Mouse (Mus musculus) urinary bladder, adult 18-20 months (tissue): ENCODE results near the gene Pitpnc1.
"Not testable (repeated sequence)": the region's sequence is repeated elsewhere in the genome, so short reads cannot be mapped to it uniquely, and the experiment has no call there.

Experiments
- DNase-seq, 2 experiments: peaks; one replicate each; pipeline ENCODE4 v3.0.0; 2022; ENCODE audit warnings: low spot score in 2 of 2, mixed read lengths in 2 of 2

Gene Pitpnc1

GRCm38 (mm10) chr11:107470521-107471041, at the start of gene Pitpnc1:
Pitpnc1 (minus strand) TSS chr11:107470699.
- DNase-seq, result peak; percentile 78 to 82

DNA sequence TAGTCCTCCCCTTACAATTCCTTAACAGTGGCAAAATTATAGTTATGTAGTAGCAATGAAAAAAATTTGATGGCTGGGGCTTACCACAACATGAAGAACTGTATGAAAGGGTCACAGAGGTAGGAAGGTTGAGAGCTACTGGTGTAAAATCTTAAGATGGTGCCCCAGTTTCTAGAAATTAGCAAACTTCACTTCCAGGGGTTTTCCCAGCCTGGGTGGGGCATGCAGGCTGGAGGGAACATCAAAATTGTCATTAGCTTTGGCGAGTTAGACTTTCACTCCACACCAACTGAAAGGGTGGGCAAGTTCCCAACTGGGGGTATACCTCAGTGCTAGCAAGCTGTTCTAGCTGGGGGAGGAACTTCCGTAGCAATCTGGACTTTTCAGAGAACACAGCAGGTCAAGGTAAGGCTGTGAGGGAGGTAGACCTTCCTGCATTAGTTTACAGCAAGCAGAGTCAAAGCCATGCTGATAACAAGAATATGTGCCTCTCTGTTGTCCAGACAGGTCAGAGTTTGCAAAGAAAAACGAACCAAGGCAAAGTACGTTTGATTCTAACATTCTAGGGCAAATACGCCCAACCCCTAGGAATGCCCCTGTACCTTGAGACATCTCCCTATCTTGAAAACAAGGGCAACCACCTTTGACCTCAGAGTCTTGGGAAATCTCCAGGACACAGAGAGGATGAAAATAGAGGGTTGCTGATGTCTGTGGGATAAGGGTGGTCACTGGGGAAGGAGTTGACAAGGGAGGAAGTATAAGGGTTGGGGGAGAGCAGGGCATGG, 48.3 kb upstream of the Pitpnc1 start:
- DNase-seq, result no peak

DNA sequence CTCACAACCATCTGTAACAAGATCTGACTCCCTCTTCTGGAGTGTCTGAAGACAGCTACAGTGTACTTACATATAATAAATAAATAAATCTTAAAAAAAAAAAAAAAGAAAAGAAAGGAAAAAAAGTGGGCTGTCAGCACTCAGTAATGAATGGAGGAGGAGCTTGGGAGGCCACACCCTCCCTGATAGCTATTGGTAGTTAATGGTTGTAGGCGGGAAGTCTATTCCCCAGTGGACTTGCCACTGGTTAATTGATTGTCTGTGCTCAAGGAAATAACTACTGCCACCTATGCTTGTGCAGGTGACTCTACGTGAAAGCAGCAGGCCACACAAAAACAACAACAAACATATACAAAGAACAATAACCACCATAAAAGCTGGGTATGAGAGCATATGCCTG, 45.9 kb upstream of the Pitpnc1 start:
- DNase-seq, result no peak

DNA sequence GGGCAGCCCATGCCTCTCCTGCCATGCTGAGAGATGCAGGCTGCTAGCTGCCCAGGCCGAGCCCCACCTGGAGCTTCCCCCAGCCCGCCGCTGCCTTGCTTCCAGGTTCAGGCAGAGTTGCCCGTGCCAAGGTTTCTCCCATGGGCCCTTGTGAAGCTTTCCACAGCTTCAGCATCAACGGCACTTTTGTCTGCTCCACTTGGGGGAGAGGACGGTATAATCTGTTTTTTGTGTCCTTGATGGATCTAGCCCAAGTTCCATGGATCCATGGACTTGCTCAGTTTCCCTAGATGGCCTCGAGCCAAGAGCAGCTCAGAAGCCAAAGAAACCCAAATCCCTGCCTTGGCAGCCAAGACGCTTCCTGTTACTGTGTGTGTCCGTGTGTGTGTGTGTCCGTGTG, 42.5 kb upstream of the Pitpnc1 start:
- no peak for DNase-seq

- peak in 1 of 2 experiments; percentile 16 for DNase-seq
Measured at GRCm38 (mm10) chr11:107511954-107512353, 41.5 kb upstream of the Pitpnc1 start.

- peak in 1 of 2 experiments; percentile 37 for DNase-seq
Measured at GRCm38 (mm10) chr11:107510362-107511269, 40.1 kb upstream of the Pitpnc1 start.

DNA sequence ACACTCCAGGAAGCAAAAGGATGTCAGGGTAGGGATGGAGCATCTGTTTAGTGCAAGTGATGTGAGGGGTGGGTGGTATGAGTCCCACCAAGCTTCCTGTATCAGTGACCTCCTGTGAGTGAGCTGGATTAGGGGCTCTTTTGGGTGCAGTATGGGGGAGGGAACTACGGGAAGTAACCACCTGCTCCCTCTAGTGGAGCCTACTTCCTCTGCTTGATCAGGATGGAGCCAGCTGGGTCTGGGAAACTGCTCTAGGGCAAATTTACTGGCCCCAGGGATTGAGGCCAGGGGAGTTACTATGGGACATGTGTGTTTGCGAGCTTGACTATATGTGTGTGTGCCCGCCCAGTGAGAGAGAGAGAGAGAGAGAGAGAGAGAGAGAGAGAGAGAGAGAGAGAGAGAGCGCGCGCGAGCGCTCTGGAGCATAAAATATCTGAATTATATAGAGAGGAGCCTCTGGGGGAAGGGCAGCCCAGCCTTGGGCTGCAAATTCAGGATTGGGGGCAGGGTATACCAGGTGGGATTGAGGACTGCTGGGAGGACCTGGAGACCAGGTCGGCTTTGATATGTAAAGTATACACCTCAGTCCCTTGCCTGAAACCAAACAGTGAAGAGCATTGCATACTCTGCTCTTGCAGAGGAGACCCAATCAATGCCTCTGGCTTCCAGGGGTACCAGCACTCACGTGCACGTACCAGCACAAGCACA, 39.3 kb upstream of the Pitpnc1 start:
- no peak for DNase-seq

DNA sequence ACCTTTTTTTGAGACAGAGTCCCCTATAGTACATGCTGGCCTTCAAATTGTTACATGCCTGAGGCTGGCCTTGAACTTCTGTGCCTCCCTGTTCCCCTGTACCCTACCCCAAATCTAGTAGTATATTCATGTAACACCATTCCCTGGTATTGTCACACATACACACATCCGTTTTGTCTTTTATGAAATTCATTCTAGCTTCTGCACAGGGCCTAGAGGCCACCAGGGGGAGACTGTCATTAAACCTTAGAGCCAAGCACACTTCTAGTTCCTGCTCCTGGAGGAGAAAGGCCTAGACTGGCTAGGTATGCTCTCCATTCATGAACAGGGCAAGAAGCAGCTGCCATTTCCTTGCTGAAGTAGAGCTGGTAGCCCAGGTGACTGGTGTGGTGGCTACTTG, 35.8 kb upstream of the Pitpnc1 start:
- DNase-seq, result no peak

DNA sequence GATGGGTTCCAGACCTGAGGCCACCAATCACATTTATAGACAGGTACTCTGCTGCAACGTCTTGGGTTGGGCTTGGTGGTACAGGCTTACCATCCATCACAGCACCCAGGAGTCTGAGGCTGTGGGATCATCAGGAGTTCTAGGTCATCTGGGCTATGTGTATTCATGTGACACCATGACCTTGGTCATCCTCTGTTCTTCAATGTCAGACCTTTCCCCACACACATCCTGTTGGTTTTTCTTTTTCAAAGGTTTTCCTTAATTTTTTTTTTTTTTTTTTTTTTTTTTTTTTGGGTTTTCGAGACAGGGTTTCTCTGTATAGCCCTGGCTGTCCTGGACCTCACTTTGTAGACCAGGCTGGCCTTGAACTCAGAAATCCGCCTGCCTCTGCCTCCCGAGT, 33.9 kb upstream of the Pitpnc1 start:
- DNase-seq, result not testable (repeated sequence)

- no peak for DNase-seq
Measured at GRCm38 (mm10) chr11:107502801-107503200, 32.3 kb upstream of the Pitpnc1 start.

DNA sequence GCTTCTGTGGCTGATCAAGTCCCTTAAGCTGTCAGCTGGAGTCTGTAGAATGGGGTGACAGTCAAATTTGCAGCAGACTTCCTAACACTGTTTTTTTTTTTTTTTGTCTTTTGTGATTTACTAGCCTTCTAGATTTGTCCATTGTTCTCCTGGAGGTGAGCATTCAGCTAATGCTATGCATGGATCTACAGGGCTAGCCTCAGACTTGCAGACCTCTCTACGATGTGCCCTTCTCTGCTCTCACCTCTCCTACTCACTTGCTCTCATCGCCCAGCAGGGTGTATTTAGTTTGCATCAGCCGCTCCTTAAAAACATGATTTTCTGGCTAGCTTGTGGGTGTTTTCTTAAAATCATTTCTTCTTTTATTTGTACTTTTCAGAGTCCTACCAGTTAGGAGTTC, 13.8 kb upstream of the Pitpnc1 start:
- no peak for DNase-seq

- DNase-seq, result no peak
Measured at GRCm38 (mm10) chr11:107479862-107480203, 9.3 kb upstream of the Pitpnc1 start.

- peak; percentile 94 to 99 for DNase-seq
Measured at GRCm38 (mm10) chr11:107479053-107479861, 8.8 kb upstream of the Pitpnc1 start, which contains the start of gene Psmd12. Psmd12 (plus strand) TSS chr11:107479484.

DNA sequence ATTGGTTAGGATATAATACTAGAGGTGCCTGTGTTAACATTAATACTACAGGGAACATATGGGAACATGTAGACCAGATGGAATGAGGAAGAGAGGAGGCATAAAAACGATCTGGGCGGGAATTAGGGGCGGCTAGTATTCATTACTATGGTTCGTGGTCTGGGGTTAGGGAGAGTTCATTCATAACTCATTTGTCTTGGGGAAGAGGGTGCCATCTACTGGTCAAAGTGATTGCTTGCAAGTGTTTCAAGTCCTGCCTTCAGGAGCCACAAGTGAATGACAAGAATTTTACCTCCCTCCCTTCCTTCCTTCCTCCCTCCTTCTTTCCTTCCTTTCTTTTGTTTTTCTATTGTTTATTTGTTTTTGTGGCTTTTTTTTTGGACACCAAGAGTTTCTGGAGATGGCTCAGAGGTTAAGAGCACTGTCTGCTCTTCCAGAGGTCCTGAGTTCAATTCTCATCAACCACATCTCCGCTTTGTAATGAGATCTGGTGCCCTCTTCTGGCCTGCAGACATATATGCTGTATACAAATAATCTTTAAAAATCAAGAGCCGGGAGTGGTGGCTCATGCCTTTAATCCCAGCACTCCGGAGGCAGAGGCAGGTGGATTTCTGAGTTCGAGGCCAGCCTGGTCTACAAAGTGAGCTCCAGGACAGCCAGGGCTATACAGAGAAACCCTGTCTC, 2.8 kb upstream of the Pitpnc1 start:
- DNase-seq, result no peak

GRCm38 (mm10) chr11:107472304-107472703, 1.8 kb upstream of the Pitpnc1 start:
- no peak for DNase-seq

GRCm38 (mm10) chr11:107471071-107471720, 697 bp upstream of the Pitpnc1 start:
- no peak for DNase-seq

GRCm38 (mm10) chr11:107469523-107470371, 752 bp downstream of the Pitpnc1 start:
- DNase-seq, result peak; percentile 39 to 80

GRCm38 (mm10) chr11:107469031-107469522, 1.4 kb downstream of the Pitpnc1 start:
- DNase-seq, result peak; percentile 57 to 60
